Mouse (Mus musculus) heart, embryonic 12.5 days (tissue): ENCODE data around the gene Hivep1. TPM values are rescaled to one million over a fixed set of nuclear protein-coding genes. Genes with fewer than 3 reads are reported as not detected.
A peak's percentile ranks its signal among the peaks of the same experiment; 100 is the strongest.

ENCODE experiments used
- ATAC-seq: fragments of 200-750 bp; cut with Nextera tagmentation; 2 replicates; pipeline ENCODE4 v1.8.0; 2017; ENCODE audit warnings: moderate TSS enrichment, moderate library complexity; ENCODE audit not compliant: insufficient number of reproducible peaks, low FRiP score
- H3K27ac ChIP-seq: fragments of 300-500 bp; sonication (generic); 2 replicates; pipeline ENCODE4 v1.5.1; 2016; ENCODE audit warnings: mild to moderate bottlenecking, moderate library complexity; ENCODE audit not compliant: poor library complexity, severe bottlenecking
- H3K27me3 ChIP-seq: fragments of 300-500 bp; sonication (generic); replicated peaks from 2 replicates; pipeline ENCODE4 v1.6.1; 2016; ENCODE audit warnings: mild to moderate bottlenecking, moderate library complexity
- H3K36me3 ChIP-seq: fragments of 300-500 bp; sonication (generic); 2 replicates; pipeline ENCODE4 v1.6.1; 2016; ENCODE audit warnings: mild to moderate bottlenecking, moderate library complexity
- H3K4me1 ChIP-seq: fragments of 300-500 bp; sonication (generic); replicated peaks from 2 replicates; pipeline ENCODE4 v1.6.1; 2016; ENCODE audit warnings: mild to moderate bottlenecking
- H3K4me2 ChIP-seq: fragments of 300-500 bp; sonication (generic); 2 replicates; pipeline ENCODE4 v1.6.1; 2016; ENCODE audit warnings: mild to moderate bottlenecking, moderate library complexity
- H3K4me3 ChIP-seq: fragments of 300-500 bp; sonication (generic); 2 replicates; pipeline ENCODE4 v1.5.1; 2016; ENCODE audit warnings: mild to moderate bottlenecking
- H3K9ac ChIP-seq: fragments of 300-500 bp; sonication (generic); 2 replicates; pipeline ENCODE4 v1.6.1; 2016; ENCODE audit warnings: mild to moderate bottlenecking, moderate library complexity
- H3K9me3 ChIP-seq: fragments of 300-500 bp; sonication (generic); replicated peaks from 2 replicates; pipeline ENCODE4 v1.6.1; 2016; ENCODE audit warnings: mild to moderate bottlenecking, moderate library complexity
- WGBS: fragments of 180-500 bp; shearing (Covaris S2); methylation state at CpG from one replicate; pipeline ENCODE4 v1.1.7; 2016; 5-methylcytosine and 5-hydroxymethylcytosine counted together
- polyA plus RNA-seq: library from polyadenylated mRNA; unstranded; fragments of >200 nt; fragmentation: Nextera tagmentation; extraction: Ambion mirVana; gene quantifications from 2 replicates; pipeline ENCODE4 v1.2.1, GENCODE M21; 2016

Hivep1 gene
- polyA plus RNA-seq, 1 experiment from 2014 or later, result 10.2 TPM

GRCm38 (mm10) chr13:42099523-42099922 is 47.7 kb downstream of the Hivep1 start:
- H3K4me2 ChIP-seq, result no peak overlapping the region
- H3K4me3 ChIP-seq, result no peak overlapping the region
- H3K27ac ChIP-seq, result no peak overlapping the region
- ATAC-seq, result no peak
- WGBS, result 83% methylated on average over 4 of the region's 4 CpGs
- peaks cover 44% of the 10 kb centered on the region for H3K4me1 ChIP-seq
- H3K9ac ChIP-seq, result no peak overlapping the region
- H3K9me3 ChIP-seq, result peaks cover 6% of the 10 kb centered on the region
- H3K27me3 ChIP-seq, result no peaks in the 10 kb centered on the region
- peaks cover 6% of the 10 kb centered on the region; the same call in 1 of the 2 replicates for H3K36me3 ChIP-seq

GRCm38 (mm10) chr13:42101440-42102190 is 49.8 kb downstream of the Hivep1 start:
- peak; percentile 67; the same call in 1 of the 2 replicates for ATAC-seq
- Histone ChIP-seq H3K27ac (peak overlapping the region; percentile 36), H3K4me1 (peaks cover 33% of the 10 kb centered on the region), H3K36me3 (peaks cover 6% of the 10 kb centered on the region; the same call in 1 of the 2 replicates), H3K9me3 (peaks cover 6% of the 10 kb centered on the region), H3K9ac (no peak overlapping the region), H3K4me3 (no peak overlapping the region), H3K27me3 (no peaks in the 10 kb centered on the region), H3K4me2 (peak overlapping the region; percentile 47)
- 30% methylated on average over 13 of the region's 13 CpGs for WGBS

GRCm38 (mm10) chr13:42102980-42103379 is 51.2 kb downstream of the Hivep1 start:
- Histone ChIP-seq H3K27me3 (no peaks in the 10 kb centered on the region), H3K9ac (no peak overlapping the region), H3K4me1 (peaks cover 36% of the 10 kb centered on the region), H3K27ac (no peak overlapping the region), H3K36me3 (peaks cover 4% of the 10 kb centered on the region; the same call in 1 of the 2 replicates), H3K4me2 (no peak overlapping the region), H3K9me3 (peaks cover 4% of the 10 kb centered on the region), H3K4me3 (no peak overlapping the region)
- WGBS, result 44% methylated on average over 8 of the region's 8 CpGs
- peak; percentile 52 for ATAC-seq

GRCm38 (mm10) chr13:42103486-42104166 is 51.8 kb downstream of the Hivep1 start:
- 85% methylated on average over 11 of the region's 11 CpGs for WGBS
- H3K27me3 ChIP-seq, result no peaks in the 10 kb centered on the region
- H3K4me1 ChIP-seq, result peaks cover 42% of the 10 kb centered on the region
- no peaks in the 10 kb centered on the region for H3K9me3 ChIP-seq
- no peak overlapping the region for H3K4me2 ChIP-seq
- no peak overlapping the region for H3K27ac ChIP-seq
- H3K36me3 ChIP-seq, result no peaks in the 10 kb centered on the region
- H3K9ac ChIP-seq, result no peak overlapping the region
- no peak overlapping the region for H3K4me3 ChIP-seq
- ATAC-seq, result no peak

GRCm38 (mm10) chr13:42104371-42104770 is 52.5 kb downstream of the Hivep1 start:
- no peak overlapping the region for H3K4me3 ChIP-seq
- peaks cover 48% of the 10 kb centered on the region for H3K4me1 ChIP-seq
- H3K36me3 ChIP-seq, result no peaks in the 10 kb centered on the region
- no peaks in the 10 kb centered on the region for H3K27me3 ChIP-seq
- no peak overlapping the region for H3K27ac ChIP-seq
- no peak overlapping the region for H3K9ac ChIP-seq
- 92% methylated on average over 3 of the region's 3 CpGs for WGBS
- no peak overlapping the region for H3K4me2 ChIP-seq
- ATAC-seq, result no peak
- no peaks in the 10 kb centered on the region for H3K9me3 ChIP-seq

GRCm38 (mm10) chr13:42108483-42109215 is 56.8 kb downstream of the Hivep1 start:
- Histone ChIP-seq H3K36me3 (no peaks in the 10 kb centered on the region), H3K27ac (peak overlapping the region; percentile 26), H3K4me3 (no peak overlapping the region), H3K4me1 (peaks cover 35% of the 10 kb centered on the region), H3K27me3 (no peaks in the 10 kb centered on the region), H3K9ac (no peak overlapping the region), H3K9me3 (no peaks in the 10 kb centered on the region), H3K4me2 (peak overlapping the region; percentile 27)
- peak; percentile 22; the same call in 1 of the 2 replicates for ATAC-seq
- WGBS, result 24% methylated on average over 11 of the region's 11 CpGs

GRCm38 (mm10) chr13:42110416-42110815 is 58.6 kb downstream of the Hivep1 start:
- H3K27me3 ChIP-seq, result no peaks in the 10 kb centered on the region
- H3K36me3 ChIP-seq, result no peaks in the 10 kb centered on the region
- H3K4me2 ChIP-seq, result no peak overlapping the region
- 89% methylated on average over 3 of the region's 3 CpGs for WGBS
- no peak overlapping the region for H3K4me3 ChIP-seq
- no peak overlapping the region for H3K27ac ChIP-seq
- H3K9ac ChIP-seq, result no peak overlapping the region
- peaks cover 37% of the 10 kb centered on the region for H3K4me1 ChIP-seq
- no peaks in the 10 kb centered on the region for H3K9me3 ChIP-seq
- ATAC-seq, result no peak

- H3K4me2 ChIP-seq, result no peak overlapping the region
- no peaks in the 10 kb centered on the region for H3K27me3 ChIP-seq
- H3K4me1 ChIP-seq, result peaks cover 43% of the 10 kb centered on the region
- H3K4me3 ChIP-seq, result no peak overlapping the region
- H3K9me3 ChIP-seq, result no peaks in the 10 kb centered on the region
- 78% methylated on average over 6 of the region's 6 CpGs for WGBS
- no peak overlapping the region for H3K9ac ChIP-seq
- ATAC-seq, result no peak
- H3K36me3 ChIP-seq, result no peaks in the 10 kb centered on the region
- no peak overlapping the region for H3K27ac ChIP-seq
Observed at GRCm38 (mm10) chr13:42112071-42112470, 60.2 kb downstream of the Hivep1 start.

- Histone ChIP-seq H3K27me3 (no peaks in the 10 kb centered on the region), H3K9ac (no peak overlapping the region), H3K9me3 (no peaks in the 10 kb centered on the region), H3K4me2 (no peak overlapping the region), H3K27ac (no peak overlapping the region), H3K4me1 (peaks cover 40% of the 10 kb centered on the region), H3K4me3 (no peak overlapping the region), H3K36me3 (no peaks in the 10 kb centered on the region)
- 71% methylated on average over 5 of the region's 5 CpGs for WGBS
- no peak for ATAC-seq
Observed at GRCm38 (mm10) chr13:42112748-42113147, 60.9 kb downstream of the Hivep1 start.

- Histone ChIP-seq H3K4me1 (peaks cover 31% of the 10 kb centered on the region), H3K27me3 (no peaks in the 10 kb centered on the region), H3K9ac (no peak overlapping the region), H3K36me3 (no peaks in the 10 kb centered on the region), H3K4me3 (no peak overlapping the region), H3K9me3 (no peaks in the 10 kb centered on the region), H3K4me2 (no peak overlapping the region), H3K27ac (no peak overlapping the region)
- ATAC-seq, result no peak
- 88% methylated on average over 7 of the region's 7 CpGs for WGBS
Observed at GRCm38 (mm10) chr13:42113601-42114000, 61.8 kb downstream of the Hivep1 start.

- Histone ChIP-seq H3K4me3 (no peak overlapping the region), H3K9me3 (no peaks in the 10 kb centered on the region), H3K4me2 (no peak overlapping the region), H3K9ac (no peak overlapping the region), H3K27me3 (no peaks in the 10 kb centered on the region), H3K27ac (no peak overlapping the region), H3K36me3 (no peaks in the 10 kb centered on the region), H3K4me1 (peaks cover 32% of the 10 kb centered on the region)
- no peak for ATAC-seq
- WGBS, result 74% methylated on average over 6 of the region's 6 CpGs
Observed at GRCm38 (mm10) chr13:42116301-42116700, 64.5 kb downstream of the Hivep1 start.
